Mouse (Mus musculus) thymus, postnatal 4 days (tissue): ENCODE results near the gene Fam222a.

Experiments used
- DNase-seq: peaks from one replicate; pipeline ENCODE4 v3.0.0; 2021

Gene Fam222a

DNA sequence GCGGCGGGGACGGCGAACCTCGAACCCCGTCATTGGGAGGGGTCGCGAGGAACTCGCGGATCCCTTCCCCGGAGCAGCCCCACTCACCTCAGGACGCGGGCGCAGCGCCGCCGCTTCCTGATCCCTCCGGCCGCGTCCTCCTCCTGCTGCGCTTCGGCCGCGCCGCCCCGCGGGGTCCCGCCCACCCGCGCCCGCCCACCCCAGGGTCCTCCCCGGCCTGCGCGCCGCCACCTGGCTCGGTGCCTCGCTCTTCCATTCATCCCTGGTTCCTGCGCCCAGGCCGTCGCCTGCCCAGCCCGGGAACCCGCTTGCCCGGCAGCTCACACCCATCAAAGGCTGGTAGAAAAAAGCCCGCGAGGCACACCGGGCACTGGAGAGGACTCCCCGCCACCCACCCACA is 90.4 kb downstream of the Fam222a start, which contains the start of gene Trpv4:
TSS of gene Trpv4 (minus strand) at position 167 of the 400 bp plus-strand sequence.
- DNase-seq: no peak

DNA sequence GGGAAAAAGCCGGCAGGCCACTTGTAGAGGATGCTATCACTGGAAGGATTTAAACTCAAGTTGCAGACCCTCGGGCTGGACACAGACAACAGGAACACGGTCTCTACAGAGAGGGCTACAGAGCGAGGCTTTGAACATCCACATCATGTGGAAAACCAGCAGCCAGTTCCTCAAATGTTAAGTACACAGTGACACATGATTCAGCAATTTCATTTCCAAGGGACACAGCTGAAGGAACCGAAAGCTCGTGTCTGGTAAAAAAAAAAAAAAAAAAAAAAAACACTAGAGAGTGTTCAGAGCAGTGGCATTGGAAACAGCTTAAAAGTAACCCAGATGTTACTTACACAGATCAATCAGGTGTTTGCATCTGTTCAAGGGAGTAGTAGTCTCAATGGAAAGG is 93.2 kb downstream of the Fam222a start:
- DNase-seq: no peak
